Mouse (Mus musculus): Measurements from ENCODE around the gene Prrx1.

DNA sequence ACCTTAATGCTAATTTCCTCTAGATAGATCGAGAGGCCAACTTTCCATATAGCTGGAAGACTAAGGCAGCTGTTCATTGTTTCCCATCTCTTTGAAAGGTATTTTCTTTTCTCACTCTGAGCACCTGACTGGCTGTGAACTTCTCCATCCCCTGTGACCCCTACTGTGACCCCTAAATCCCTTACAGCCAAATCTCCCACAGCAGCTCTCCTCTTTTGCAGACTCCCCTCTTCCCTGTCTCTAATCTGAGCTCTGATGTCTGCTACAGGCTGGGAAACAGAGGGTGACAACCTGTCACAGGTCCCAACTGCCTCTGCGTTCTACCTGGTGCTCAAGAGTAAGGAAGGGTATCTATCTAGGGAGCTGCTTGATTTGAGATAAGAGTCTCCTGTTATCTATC, 4.0 kb downstream of the Prrx1 start:
- TF ChIP-seq CTCF (IDR thresholded peaks at IDR 0.05; ENCODE audit: extremely low read depth, insufficient read length, insufficient replicate concordance, low read depth, low read length), result no peak
- no peak for TF ChIP-seq POLR2A (IDR thresholded peaks at IDR 0.05; ENCODE audit: low read depth, low read length)

Data from small intestine, adult 2 months (tissue).